Mouse (Mus musculus) cerebellum, adult 9-10 months (tissue): ENCODE data around the gene Akr1b7.
"Not testable (repeated sequence)": the region's sequence is repeated elsewhere in the genome, so short reads cannot be mapped to it uniquely, and the experiment has no call there.

Experiments used
- DNase-seq: peaks from one replicate; pipeline ENCODE4 v3.0.0; 2022

Gene Akr1b7

DNA sequence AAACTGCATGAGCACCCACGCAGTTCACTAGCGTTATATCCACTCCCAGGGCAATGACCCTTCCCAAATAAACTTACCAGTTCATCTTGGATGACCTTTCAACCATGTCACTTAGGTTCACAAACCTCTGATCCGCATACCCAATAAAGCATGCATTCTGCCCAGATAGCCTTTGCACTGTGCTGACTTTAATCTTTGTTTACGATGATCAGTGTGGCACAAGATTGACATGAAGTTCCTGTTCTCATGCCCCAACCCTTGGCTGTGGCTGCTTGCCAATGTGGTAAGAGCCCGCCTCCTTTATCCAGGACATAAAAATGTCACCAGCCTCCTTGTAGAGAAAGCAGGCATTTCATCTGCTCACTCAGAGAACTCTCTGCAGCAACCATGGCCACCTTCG lies at the start of gene Akr1b7:
Gene Akr1b7, plus strand, starts transcription at position 312 of the 400 bp plus-strand sequence.
- DNase-seq: no peak

DNA sequence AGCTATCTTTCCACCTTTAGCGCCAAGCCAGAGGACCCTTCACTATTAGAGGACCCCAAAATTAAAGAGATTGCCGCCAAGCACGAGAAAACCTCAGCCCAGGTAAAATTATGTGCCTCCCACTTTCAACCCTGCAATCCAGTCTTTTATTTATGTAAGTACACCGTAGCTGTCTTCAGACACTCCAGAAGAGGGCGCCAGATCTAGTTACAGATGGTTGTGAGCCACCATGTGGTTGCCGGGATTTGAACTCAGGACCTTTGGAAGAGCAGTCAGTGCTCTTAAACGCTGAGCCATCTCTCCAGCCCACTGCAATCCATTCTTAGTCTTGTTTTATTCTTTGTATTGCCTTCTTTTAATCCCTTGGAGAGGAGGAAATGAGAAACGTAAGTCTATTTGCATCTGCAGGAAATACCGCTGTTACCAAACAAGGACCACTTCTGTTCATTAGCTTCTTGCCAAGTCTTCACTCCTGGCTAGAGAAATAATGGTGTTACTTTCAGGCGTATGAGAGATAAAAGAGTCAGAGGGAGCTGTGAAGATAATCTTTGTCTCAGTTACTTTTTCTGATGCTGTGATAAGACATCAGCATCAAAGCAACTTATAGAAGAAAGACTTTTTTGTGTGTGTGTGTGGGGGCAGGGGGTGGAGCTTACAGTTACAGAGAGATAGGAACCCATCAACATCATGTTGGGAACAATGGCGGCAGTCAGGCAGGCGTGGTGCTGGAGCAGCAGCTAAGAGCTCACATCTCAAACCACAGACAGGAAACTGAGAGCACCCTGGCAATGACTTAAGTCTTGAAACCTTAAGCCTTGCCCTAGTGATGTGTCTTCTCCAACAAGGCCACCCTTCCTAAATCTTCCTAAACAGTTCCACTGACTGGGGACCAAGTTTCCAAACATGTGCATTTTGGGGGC lies 47.7 kb upstream of the Akr1b7 start:
- no peak for DNase-seq

DNA sequence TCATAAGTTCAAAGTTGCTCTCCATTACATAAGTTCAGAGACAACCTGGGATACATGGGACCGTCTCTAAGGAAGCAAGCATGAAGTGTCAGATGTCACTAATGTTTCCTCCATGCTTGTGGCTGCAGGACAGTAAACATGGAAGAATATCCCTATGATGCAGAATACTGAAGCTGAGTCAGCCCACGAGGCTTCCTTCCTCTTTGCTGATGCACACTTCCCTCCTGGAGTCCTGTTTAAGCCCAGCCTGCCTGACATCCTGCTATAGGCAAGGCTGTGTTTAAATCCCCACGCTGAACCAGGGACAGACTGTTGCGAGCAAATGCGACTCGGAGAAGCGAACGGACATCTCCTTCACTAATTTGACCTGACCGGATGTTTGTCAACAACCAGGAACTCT lies 44.1 kb upstream of the Akr1b7 start:
- no peak for DNase-seq

DNA sequence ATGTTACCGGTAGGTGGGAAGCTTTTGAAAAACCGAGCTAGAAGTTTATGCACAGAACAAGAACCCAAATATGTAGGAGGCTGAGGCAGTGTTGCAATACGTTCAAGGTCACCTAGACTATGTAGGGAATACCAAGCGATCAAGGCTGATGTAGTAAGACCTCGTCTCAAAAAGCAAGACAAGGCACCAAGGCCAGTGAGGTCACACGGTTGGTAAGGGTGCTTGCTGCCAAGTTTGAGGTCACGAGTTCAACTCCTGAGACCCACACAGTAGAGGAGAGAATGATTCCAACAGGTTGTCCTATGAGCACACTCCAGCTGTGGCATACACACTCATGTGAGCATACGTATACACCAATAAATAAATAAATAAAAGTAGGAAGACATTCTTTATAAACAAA lies 42.1 kb upstream of the Akr1b7 start:
- DNase-seq: no peak

DNA sequence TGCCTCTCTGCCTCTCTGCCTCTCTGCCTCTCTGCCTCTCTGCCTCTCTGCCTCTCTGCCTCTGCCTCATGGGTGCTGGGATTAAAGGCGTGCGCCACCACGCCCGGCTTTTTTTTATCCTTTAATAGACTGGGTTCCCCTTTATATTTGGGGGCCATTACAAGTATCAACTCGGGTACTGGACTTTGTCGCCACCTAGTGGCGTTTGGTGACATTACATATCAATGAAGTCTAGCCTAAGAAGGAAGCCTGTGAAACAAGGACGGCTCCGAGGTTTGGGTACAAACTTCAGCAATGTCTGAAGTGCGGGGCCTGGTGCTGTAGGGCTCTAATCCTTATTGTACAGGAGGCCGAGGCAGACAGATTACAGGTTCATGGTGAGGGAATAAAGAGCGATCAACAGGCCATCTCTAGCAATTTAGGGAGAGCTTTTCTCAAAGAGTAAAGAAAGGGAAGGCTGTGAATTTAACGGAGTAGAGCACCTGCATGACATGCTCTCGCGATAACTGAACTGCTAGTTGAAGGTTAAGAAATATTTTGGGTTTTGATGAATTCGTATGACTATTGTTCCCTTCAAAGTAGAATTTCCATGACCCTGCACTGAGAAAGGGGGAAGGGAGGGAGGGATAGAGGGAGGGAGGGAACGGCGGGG lies 40.3 kb upstream of the Akr1b7 start:
- peak; percentile 84 for DNase-seq

DNA sequence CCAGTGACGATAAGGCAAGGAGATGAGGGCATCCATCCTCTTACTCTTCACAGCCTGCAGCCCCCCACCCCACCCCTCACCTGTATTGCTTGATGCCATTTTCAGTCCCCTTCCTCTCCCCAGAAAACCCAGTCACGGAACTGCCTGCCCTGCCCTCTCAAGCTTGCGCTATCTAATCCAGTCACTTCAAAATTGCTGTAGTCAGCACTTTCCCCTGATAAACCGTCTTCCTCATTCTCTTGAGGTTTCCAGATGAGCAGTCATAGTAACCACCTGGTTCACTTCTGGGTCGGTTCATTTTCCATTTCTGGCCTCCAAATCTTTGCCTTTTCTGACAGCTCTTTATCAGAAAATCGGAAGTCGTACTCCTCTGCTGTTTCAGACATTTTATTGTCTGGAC lies 38.3 kb upstream of the Akr1b7 start:
- DNase-seq: no peak

DNA sequence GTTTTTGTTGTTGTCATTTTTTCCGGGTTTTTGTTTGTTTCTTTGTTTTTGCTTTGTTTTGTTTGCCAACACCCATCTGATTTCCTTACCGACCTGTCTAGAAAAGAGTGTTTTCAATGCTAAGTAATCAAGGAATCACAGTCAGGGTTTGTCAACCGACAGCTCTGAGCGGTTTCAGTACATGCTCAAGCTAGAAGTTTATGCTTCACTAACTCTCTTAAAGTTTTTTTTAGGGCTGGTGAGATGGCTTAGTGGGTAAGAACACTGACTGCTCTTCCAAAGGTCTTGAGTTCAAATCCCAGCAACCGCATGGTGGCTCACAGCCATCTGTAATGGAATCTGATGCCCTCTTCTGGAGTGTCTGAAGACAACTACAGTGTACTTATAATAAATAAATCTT lies 36.2 kb upstream of the Akr1b7 start:
- not testable (repeated sequence) for DNase-seq

DNA sequence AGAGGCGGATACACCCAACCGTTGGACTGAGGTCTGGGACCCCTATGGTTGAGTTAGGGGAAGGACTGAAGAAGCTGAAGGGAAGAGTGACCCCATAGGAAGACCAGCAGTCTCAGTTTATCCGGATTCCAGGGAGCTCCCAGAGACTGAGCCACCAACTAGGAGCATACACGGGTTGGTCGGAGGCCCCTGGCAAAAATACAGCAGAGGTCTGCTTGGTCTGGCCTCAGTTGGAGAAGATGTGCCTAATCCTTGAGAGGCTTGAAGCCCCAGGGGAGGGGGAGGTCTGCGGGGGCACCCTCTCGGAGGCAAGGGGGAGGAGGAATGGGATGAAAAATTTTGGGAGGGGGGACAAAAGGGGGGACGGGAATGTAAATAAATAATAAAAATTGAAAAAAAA lies 28.7 kb upstream of the Akr1b7 start:
- DNase-seq: no peak

DNA sequence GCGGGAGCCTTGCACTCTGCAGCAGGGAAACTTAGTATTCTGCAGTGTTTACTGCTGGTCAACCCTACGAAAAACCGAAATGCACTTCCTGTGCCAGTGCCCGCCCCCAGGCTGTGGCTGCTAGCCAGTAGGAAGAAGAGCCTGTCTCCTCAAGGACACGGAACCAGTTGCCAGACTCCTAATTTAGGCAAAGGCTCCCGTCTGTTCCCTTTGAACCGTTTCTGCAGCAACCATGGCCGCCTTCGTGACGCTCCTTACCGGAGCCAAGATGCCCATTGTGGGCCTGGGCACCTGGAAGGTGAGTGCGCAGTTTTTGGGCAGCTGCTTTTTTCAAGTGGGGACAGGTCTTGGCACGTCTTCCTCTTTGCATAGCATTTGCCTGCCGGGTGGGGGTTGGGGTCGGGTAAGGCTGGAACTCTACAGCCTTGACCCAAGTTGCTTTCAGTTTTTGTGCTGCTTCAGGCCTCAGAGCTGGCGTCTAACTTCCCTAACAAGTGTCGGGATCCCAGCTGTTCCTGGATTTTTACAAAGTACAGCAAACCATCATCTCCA lies 27.9 kb upstream of the Akr1b7 start, which contains the start of gene Akr1b10:
Gene Akr1b10, plus strand, starts transcription at position 109 of the 552 bp plus-strand sequence.
- peak; percentile 77 for DNase-seq

DNA sequence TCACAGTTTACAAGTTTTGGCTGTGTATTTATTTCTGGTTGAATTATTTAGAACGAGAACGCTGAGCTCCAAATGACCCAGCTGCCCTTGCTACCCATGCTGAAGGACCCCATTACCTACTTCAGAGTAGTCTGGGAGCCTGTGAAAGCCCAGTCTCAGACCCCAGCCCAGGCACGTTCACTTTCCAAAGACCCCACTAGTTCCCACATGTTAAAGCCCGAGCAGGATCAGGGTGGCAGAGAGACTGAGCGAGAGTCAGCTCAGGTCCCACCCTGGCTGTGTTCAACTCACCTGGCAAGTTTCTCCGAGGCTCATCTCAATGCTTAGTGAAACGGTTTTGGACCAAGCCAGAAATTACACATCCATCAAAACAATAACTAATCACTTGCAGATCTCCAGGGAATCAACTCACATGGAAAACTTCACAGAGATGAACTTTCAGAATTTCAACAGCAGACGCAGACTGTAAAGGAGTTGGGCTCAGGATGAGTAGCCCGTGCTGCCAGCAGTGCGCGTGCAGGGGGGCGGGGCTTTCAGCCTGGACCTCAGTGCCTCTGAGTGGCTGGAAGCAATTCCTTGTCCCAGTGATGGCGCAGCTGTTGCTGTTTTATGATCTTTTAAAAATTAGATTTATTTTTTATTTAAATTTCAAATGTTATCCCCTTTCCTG lies 27.3 kb upstream of the Akr1b7 start:
- DNase-seq: peak; percentile 28

DNA sequence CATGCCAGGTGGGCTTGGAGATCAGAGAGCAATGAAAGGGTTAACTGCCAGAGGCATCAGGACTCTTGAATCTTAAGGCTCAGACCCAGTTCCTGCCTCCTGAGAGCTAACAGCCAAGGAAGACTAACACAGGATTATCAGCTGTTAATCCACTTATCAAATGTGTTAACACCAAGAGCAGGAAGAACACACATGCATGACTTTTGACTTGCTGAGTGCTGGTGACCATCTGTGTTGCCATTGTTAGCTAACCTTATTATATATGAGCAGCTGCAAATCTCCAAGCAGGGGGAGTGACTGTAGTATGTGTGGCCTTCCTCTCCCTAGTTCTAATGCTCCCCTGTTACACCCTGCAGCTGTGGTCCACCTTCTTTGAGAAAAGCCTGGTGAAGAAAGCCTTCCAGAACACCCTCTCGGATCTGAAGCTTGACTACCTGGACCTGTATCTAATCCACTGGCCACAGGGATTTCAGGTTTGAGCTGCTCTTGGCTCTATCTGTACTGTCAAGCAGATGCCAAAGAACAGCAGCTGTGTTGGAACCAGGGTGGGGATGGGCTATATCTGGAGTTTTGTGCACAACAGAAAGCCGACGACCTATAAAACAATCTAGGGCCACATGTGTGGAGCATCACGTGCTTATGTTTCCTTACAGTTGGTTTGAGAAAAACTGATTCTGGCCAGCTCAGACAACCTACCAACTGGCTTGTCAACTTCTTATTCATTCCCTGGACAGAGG lies 23.5 kb upstream of the Akr1b7 start:
- DNase-seq: no peak

DNA sequence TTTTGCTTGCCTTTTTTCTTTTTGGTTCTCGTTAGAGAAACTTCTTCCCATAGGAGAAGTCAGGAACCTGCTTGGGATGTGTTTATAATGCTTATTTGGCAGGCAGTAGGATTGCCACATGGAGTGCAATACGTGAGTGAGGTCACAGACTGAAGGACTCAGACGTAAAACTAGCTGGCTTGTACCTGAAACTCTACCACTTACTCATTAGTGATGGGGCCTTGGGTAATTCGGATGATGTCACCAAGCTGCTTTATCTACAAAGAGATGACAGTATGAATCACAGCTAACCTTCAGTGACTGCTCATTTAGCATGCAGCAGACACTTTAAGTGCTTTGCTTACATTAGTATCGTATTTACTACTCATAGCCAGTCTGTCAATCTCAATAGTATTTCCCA lies 16.2 kb upstream of the Akr1b7 start:
- no peak for DNase-seq

DNA sequence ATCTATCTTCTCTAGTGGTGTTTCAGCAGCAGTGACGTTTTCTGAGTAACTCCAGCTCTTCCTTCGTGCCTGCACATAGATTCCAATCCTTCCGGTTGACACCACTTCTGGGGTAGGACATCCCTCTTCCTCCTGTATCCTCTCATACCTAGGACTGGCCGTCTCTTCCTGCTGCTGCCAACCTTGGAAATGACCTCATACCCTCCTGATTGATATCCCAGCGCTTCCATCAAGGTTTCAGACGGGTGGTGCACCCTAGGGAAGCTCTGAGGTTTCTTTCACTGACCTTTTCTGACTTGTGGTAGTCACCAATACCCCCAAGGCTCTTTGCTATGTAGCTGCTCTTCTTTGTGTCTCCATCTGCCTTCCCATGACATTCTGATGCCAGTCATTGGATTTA lies 13.7 kb upstream of the Akr1b7 start:
- DNase-seq: no peak

DNA sequence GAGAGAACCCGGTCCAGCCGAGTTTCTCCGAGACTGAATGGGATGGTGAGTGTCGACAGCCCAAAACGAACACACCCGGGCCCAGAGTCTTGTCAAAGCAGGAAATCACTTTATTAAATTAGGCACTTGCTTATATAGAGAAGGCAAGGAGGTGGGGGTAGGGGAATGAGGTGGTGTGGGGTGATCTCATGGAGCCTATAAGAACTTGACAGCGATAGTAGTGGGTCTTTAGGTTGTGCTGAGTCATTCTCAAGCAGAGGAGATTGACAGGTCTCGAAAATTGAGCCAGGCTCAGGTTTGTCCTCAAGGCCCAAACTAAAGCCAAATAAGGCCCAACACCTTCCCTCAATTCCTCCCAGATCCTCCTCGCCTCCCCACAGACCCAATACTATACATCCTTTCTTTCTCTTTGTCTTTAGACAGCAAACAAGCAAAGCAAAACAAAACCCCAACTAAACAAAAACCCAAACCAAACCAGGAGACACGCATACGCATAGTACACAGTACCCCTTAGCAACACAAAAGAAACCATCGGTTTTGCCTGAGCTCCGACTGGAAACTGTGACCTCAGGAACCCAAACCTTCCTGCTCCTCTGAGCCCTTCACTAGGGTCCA lies 12.4 kb upstream of the Akr1b7 start:
- no peak for DNase-seq

DNA sequence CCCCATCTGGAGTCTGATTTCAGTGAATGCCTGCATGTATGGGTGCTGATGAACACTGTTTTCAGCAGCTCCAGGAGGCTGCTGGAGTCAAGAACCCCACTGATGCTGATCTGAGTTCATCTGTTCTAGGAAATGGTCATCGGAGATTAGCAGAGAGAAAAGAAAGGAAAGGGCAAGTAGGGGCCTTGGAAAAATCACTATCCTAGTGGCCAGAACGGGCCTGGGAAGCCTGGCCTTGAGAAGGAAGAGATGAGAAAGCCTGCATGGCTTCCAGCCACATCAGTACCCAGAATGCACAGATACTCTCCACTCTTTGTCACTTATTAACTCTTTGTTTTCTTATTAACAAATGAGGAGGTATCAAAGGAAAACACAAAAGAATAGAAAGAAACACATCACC lies 11.4 kb upstream of the Akr1b7 start:
- DNase-seq: no peak

DNA sequence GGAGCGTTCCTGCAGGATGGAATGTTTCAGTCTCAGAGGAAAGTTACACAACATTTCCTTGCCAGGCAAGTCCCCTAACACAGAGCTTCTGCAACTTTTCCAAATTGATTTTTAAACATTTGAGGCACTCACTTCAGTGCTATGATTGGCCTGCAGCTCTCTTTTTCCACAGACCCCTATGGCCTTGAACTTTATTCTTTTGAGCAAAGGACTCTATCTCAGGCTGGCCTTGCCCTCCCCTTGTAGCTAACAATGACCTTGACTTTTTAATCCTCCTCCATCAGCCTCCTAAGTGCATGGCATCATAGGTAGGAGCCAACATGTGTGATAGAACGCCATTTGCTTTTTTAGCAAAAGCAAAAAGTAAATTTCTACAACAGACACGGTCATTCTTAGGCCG lies 5.4 kb upstream of the Akr1b7 start:
- DNase-seq: no peak

DNA sequence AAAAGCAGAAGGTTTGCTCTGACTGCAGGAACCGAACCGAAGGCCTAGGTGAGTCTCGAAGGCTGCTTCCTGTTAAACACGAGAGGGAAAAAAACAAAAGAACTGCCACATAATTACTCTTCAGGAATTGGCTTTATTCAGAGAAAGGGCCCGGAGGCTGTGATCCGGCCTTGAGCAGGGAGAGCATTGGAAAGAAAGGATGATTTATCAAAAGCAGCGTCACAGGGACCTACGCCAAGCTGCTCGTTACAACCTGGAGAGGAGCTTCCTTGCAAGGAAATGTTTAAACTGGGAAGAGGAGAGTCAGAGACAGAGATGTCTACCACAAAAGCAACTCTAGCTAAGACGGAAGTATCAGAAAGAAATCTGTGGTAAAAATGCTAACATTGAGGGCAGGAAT lies 4.7 kb upstream of the Akr1b7 start:
- no peak for DNase-seq

DNA sequence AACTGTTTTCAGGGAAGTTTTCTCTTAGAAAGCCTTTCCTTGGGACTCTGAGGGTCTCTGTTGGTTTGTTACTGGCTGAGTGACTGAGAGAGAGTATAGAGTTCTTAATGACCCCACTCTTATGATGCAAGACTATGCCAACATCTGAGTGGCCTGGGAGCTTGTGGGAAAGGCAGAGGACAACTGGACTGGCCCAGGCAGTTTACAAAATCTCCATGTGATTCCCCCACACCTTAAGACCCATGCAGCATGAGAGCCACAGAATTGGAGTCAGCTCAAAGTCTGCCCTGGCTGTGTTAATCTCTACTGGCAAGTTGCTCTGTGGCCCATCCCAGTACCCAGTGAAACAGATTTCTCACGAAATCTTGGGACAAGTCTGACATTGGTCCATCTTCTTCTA lies 554 bp downstream of the Akr1b7 start:
- DNase-seq: no peak

DNA sequence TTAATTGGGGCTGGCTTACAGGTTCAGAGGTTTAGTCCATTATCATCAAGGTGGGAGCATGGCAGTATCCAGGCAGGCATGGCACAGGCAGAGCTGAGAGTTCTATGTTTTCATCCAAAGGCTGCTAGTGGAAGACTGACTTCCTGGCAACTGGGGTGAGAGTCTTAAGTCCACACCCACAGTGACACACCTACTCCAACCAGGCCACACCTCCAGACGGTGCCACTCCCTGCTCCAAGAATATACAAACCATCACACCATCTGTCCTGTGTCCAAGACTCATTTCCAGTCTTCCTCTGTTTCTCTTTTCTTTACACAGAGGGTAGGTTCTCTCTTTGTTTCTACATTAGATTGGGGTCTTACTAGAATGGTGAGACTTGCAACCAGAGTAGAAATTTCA lies 1.3 kb downstream of the Akr1b7 start:
- DNase-seq: not testable (repeated sequence)

DNA sequence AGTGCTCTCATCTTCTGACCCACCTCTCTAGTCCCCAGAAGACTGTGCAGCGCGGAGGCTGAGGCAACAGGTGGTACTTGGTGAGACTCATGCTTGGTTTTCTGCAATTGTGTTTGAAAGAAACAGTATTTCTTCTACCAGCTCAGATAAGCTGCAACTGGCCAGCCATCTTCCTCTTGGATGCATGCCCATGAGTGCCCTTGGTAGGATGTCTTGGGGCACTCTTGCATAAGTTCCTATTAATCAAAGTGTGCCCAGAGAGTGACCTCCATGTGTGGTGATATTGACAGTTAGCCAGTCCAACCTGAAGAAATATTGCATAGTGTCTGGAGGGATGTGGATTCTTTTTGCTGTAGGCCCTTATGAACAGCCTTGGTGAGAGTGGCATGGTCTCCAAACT lies 4.4 kb downstream of the Akr1b7 start:
- DNase-seq: no peak

DNA sequence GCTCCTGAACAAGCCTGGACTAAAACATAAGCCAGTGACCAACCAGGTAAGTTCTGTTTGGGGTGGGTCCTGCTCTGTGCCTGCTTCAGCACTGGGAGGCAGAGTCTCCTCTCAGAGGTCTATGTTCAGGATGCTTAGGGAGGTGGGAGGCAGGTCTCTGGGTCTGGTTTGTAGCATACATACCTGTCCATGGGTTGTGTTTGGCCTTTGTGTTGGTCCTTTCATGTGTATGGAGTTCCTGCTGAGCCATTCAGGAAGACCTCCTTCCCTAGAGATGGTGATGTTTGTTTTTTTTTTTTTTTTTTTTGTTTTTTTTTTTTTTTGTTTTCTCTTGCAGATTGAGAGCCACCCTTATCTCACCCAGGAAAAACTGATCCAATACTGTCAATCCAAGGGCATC lies 6.9 kb downstream of the Akr1b7 start:
- no peak for DNase-seq

DNA sequence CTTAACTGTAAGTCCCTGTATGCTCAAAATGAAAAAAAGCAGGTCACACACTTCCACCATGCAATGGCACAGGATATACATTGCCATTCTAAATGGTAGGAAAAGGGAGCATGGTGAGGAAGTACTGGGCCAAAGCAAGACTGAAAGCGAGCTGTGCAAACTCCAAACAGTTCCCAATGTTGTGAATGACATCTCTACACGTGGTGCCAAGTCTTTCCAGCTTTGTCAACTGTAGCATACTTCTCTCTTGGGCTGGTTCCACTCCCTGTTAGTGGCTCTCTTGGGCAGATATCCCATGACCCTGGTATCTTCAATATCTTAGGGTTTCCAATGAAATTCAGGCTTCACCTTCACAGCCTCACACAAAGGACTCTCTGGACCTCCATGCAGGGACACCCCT lies 26.9 kb downstream of the Akr1b7 start:
- DNase-seq: no peak
